Mouse (Mus musculus) thymus, adult 2 months (tissue): ENCODE results near the gene Gm45015. TPM values are rescaled to one million over a fixed set of nuclear protein-coding genes. Genes with fewer than 3 reads are reported as not detected.
"Not testable (repeated sequence)": the region's sequence is repeated elsewhere in the genome, so short reads cannot be mapped to it uniquely, and the experiment has no call there.

Experiments
- DNase-seq: peaks from one replicate; pipeline ENCODE4 v3.0.0; 2021
- H3K27ac ChIP-seq: fragments of 200-500 bp; 2 replicates; pipeline ENCODE4 v1.5.1; 2012; ENCODE audit warnings: low read length, control low read depth; ENCODE audit not compliant: control insufficient read depth, insufficient read depth
- H3K27me3 ChIP-seq: fragments of 200-500 bp; 2 replicates; pipeline ENCODE4 v1.6.1; 2012; ENCODE audit warnings: mild to moderate bottlenecking, low read length, moderate library complexity, mixed read lengths; ENCODE audit not compliant: control insufficient read depth, insufficient read depth
- H3K36me3 ChIP-seq: fragments of 200-500 bp; 2 replicates; pipeline ENCODE4 v1.6.1; 2012; ENCODE audit warnings: mild to moderate bottlenecking, low read length, moderate library complexity; ENCODE audit not compliant: control insufficient read depth, insufficient read depth
- H3K4me1 ChIP-seq: fragments of 200-500 bp; replicated peaks from 2 replicates; pipeline ENCODE4 v1.6.1; 2012; ENCODE audit warnings: low read length; ENCODE audit not compliant: control insufficient read depth, insufficient read depth
- H3K4me3 ChIP-seq: fragments of 200-500 bp; 2 replicates; pipeline ENCODE4 v1.5.1; 2012; ENCODE audit warnings: mild to moderate bottlenecking, low read length, control low read depth, moderate library complexity; ENCODE audit not compliant: control insufficient read depth, insufficient read depth
- CTCF ChIP-seq: fragments of 200-500 bp; IDR thresholded peaks from 2 replicates; pipeline ENCODE4 v1.5.1; 2012; ENCODE audit warnings: mild to moderate bottlenecking, control low read depth, low read length, moderate library complexity, borderline replicate concordance; ENCODE audit not compliant: control insufficient read depth, poor library complexity, insufficient read depth; ENCODE audit errors: extremely low read depth
- POLR2A ChIP-seq: fragments of 200-500 bp; IDR thresholded peaks from 2 replicates; pipeline ENCODE4 v1.6.1; 2012; ENCODE audit warnings: mild to moderate bottlenecking, low read length, control low read depth, moderate library complexity; ENCODE audit not compliant: control insufficient read depth, poor library complexity, insufficient read depth; ENCODE audit errors: extremely low read depth
- WGBS: fragments of 180-500 bp; shearing (Covaris S2); methylation state at CpG from one replicate; pipeline ENCODE4 v1.1.7; 2018; 5-methylcytosine and 5-hydroxymethylcytosine counted together
- polyA plus RNA-seq: library from polyadenylated mRNA; depleted of rRNA; stranded (reverse); fragments of >200 nt; gene quantifications from 2 replicates; pipeline ENCODE4 v1.2.3, GENCODE M21; 2012; rRNA removed

The Gm45015 gene
- polyA plus RNA-seq, 1 experiment = not detected

DNA sequence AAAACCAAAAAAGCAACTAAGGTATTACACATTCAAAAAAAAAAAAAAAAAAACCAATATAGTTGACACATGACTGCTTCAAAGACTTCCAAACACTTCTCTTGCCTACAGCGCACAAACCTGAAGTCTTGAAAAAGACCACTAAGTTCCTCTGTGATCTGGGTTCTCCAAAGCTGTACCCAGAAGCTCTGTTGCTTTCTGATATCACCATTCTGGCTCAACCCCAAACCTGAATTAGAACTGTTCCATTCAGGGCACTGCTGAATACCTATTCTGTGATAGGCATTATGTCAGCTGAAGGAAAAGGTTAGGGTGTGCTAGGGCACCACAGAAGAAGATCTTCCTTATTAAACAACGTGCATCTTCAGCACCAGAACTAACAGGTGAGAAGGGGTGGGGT lies 9.4 kb downstream of the Gm45015 start:
- Histone ChIP-seq H3K27ac (no peak overlapping the region), H3K36me3 (no peaks in the 10 kb centered on the region), H3K4me3 (no peak overlapping the region), H3K27me3 (no peaks in the 10 kb centered on the region), H3K4me1 (no peaks in the 10 kb centered on the region)
- TF ChIP-seq CTCF (no peak), POLR2A (no peak)
- 72% methylated on average over 2 of the region's 2 CpGs for WGBS
- no peak for DNase-seq

DNA sequence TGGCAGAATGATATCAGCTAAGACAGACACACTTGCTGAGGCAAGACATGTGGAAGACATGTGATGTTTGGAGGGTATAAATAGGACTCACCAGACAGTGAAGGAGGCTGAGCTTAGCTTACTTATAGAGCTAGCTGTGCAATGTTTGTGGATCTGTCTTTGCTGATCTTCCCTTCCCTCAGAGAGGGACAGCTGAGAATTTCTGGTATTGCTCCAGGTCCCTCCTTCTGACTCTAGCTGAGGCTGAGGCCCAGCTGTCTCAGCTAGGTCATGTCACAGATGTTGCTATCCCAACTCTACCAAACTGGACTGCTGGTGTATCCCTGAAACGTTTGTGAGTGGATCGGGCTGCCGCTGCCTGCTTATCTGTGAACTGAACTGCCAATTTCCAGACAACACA lies 15.6 kb downstream of the Gm45015 start:
- Histone ChIP-seq H3K27me3 (no peaks in the 10 kb centered on the region), H3K4me1 (no peaks in the 10 kb centered on the region), H3K36me3 (no peaks in the 10 kb centered on the region), H3K27ac (no peak overlapping the region), H3K4me3 (no peak overlapping the region)
- WGBS = 88% methylated on average over 3 of the region's 3 CpGs
- no peak for DNase-seq
- TF ChIP-seq CTCF (no peak), POLR2A (no peak)

DNA sequence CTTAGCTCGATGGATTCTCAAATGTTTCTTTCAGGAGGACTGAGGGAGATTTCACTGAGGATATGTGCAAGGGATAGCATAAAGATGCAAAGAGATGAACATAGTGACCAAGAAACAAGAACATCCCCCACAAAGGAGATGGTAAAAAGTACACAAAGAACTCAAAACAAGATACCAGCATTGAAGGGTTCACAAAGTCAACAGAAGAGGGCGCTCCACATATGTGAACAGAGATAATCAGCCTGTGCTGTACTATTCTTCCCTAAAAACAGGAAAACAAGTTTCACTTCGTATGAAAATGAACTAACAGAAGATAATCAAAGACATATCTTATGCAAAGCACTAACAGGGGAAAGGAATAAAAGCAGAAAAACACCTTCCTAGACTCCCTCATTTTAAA lies 24.1 kb downstream of the Gm45015 start:
- peak; percentile 32 for DNase-seq
- WGBS = 25% methylated on average over 3 of the region's 3 CpGs
- Histone ChIP-seq H3K4me3 (no peak overlapping the region), H3K4me1 (no peaks in the 10 kb centered on the region), H3K36me3 (no peaks in the 10 kb centered on the region), H3K27me3 (no peaks in the 10 kb centered on the region), H3K27ac (no peak overlapping the region)
- no peak for TF ChIP-seq POLR2A
- TF ChIP-seq CTCF = no peak

DNA sequence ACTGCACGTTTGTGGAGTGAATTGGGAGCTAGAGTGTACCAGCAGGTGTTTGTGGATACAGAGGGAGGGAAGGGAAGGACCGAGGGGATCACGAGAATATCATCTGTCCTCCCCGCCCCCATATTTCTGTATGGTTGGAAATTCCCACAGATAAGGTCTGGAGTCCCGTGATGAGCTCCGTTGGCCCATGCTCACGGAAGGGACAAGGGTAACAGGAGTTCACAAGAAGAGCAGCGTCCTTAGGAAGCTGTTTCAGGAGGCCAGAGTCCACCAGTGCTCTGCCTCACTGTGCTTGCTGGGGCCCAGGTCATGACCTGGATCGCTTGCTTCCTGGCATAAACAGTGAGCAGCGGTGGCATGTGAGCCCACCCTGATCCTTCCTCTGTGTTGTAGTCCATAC lies 40.9 kb downstream of the Gm45015 start:
- DNase-seq, H3K27me3 ChIP-seq, H3K4me3 ChIP-seq, H3K4me1 ChIP-seq, H3K27ac ChIP-seq, H3K36me3 ChIP-seq: not testable (repeated sequence)
- WGBS = 82% methylated on average over 8 of the region's 10 CpGs

DNA sequence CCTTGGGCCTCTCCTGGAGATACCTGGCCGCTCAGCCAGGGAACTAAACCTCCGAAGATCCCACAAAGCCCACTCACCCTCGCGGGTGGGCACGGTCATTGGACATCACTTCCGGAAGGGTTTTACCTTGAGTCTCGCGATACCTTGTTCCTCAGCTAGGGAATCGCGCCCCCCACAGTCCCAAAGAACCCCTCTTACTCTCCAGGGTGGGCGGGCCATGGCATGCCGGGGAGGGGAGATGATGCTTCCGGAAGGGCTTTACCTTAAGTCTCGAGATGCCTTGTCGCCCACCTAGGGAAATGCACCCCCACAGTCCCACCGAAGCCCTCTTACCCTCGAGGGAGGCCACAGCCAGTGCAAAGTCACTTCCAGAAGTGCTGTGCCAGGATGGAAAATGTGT lies 43.8 kb downstream of the Gm45015 start, which contains the start of the genes Xlr5a and Xlr5c:
Gene Xlr5a, minus strand, starts transcription at position 101 of the 400 bp plus-strand sequence.
Gene Xlr5c, minus strand, starts transcription at position 101 of the 400 bp plus-strand sequence.
- not testable (repeated sequence) for H3K36me3 ChIP-seq, DNase-seq, H3K4me3 ChIP-seq, H3K27ac ChIP-seq, H3K27me3 ChIP-seq, H3K4me1 ChIP-seq
- WGBS = 93% methylated on average over 16 of the region's 17 CpGs

Other genes starting within 250 kb of the Gm45015 start
- gene Xlr3a, start 239.7 kb downstream of the Gm45015 start, polyA plus RNA-seq = 0.97 TPM in 1 of 2 replicates, not detected in the other
- gene Gm14685, start 219.8 kb downstream of the Gm45015 start, polyA plus RNA-seq = 0.11 and 0.17 TPM in 2 replicates
- not detected in 2 replicates for gene Xlr5b, start 188.0 kb downstream of the Gm45015 start, polyA plus RNA-seq
- gene DXBay18, start 187.4 kb downstream of the Gm45015 start, polyA plus RNA-seq = not detected in 2 replicates
- gene Spin2d, start 159.9 kb downstream of the Gm45015 start, polyA plus RNA-seq = not detected in 2 replicates
- 0.56 and 2.8 TPM in 2 replicates for gene Xlr3b, start 144.6 kb downstream of the Gm45015 start, polyA plus RNA-seq
- gene Xlr4b, start 122.5 kb downstream of the Gm45015 start, polyA plus RNA-seq = 8.5 and 13.3 TPM in 2 replicates
- 21.8 and 26.5 TPM in 2 replicates for gene F8a, start 108.5 kb downstream of the Gm45015 start, polyA plus RNA-seq
- 4.1 and 6.8 TPM in 2 replicates for gene Xlr4c, start 93.7 kb downstream of the Gm45015 start, polyA plus RNA-seq
- gene Xlr3c, start 71.5 kb downstream of the Gm45015 start, polyA plus RNA-seq = not detected in 2 replicates
- gene Xlr5a, start 43.9 kb downstream of the Gm45015 start, polyA plus RNA-seq = 0.05 TPM in 1 of 2 replicates, not detected in the other
- gene Xlr5c, start 43.9 kb downstream of the Gm45015 start, polyA plus RNA-seq = 0.11 TPM in 1 of 2 replicates, not detected in the other
- gene Zfp275, start 5.8 kb upstream of the Gm45015 start, polyA plus RNA-seq = 30.6 and 31.2 TPM in 2 replicates
- gene Gm18336, start 61.9 kb upstream of the Gm45015 start, polyA plus RNA-seq = not detected in 2 replicates
- gene Zfp92, start 74.3 kb upstream of the Gm45015 start, polyA plus RNA-seq = 0.03 and 0.07 TPM in 2 replicates
- 1.7 and 2.2 TPM in 2 replicates for gene Trex2, start 98.5 kb upstream of the Gm45015 start, polyA plus RNA-seq
- gene Haus7, start 122.2 kb upstream of the Gm45015 start, polyA plus RNA-seq = 20.8 and 21.4 TPM in 2 replicates
- 83.6 and 91.6 TPM in 2 replicates for gene Bgn, start 146.8 kb upstream of the Gm45015 start, polyA plus RNA-seq
- 0.05 and 0.06 TPM in 2 replicates for gene Atp2b3, start 166.2 kb upstream of the Gm45015 start, polyA plus RNA-seq